Mouse (Mus musculus) brain, embryonic 14.5 days (tissue): ENCODE results near the gene Erc1.

Experiments
- CTCF ChIP-seq: fragments of 200-500 bp; IDR thresholded peaks from 2 replicates; pipeline ENCODE4 v1.5.1; 2012; ENCODE audit warnings: inconsistent platforms, mild to moderate bottlenecking, moderate library complexity, borderline replicate concordance; ENCODE audit not compliant: insufficient read depth, insufficient read length; ENCODE audit errors: extremely low read depth
- POLR2A ChIP-seq: fragments of 200-500 bp; IDR thresholded peaks from 2 replicates; pipeline ENCODE4 v1.6.1; 2012; ENCODE audit warnings: mild to moderate bottlenecking, inconsistent platforms, borderline replicate concordance; ENCODE audit not compliant: poor library complexity, insufficient read depth, insufficient read length, severe bottlenecking; ENCODE audit errors: extremely low read depth

GRCm38 (mm10) chr6:119792562-119792961 is 55.4 kb downstream of the Erc1 start:
- TF ChIP-seq CTCF (peak; percentile 78; the same call in 1 of the 2 replicates), POLR2A (no peak)
